Mouse (Mus musculus) CH12.LX (cell line): ENCODE measurements around the gene Prkag2. TPM values are rescaled to one million over a fixed set of nuclear protein-coding genes. Genes with fewer than 3 reads are reported as not detected.

ENCODE experiments used
- DNase-seq: peaks from one replicate; pipeline ENCODE4 v3.0.0-alpha.2; 2013; ENCODE audit errors: extremely low read depth
- H3K27ac ChIP-seq: 2 replicates; pipeline ENCODE4 v1.5.1; 2012; ENCODE audit warnings: low read depth, mild to moderate bottlenecking, control low read depth, moderate library complexity; ENCODE audit not compliant: insufficient read depth
- H3K27me3 ChIP-seq: replicated peaks from 2 replicates; pipeline ENCODE3; 2012; ENCODE audit warnings: inconsistent platforms
- H3K36me3 ChIP-seq, 2 experiments: replicated peaks in 1 of 2; 2 replicates each; pipeline versions ENCODE3 to v1.6.1; 2012; ENCODE audit warnings: inconsistent platforms in 1 of 2, low read length in 1 of 2, mild to moderate bottlenecking in 1 of 2, mixed read lengths in 1 of 2, moderate library complexity in 1 of 2; ENCODE audit not compliant: control insufficient read depth in 1 of 2, insufficient read depth in 1 of 2
- H3K4me1 ChIP-seq, 2 experiments: 2 replicates each; pipeline ENCODE4 v1.6.1; 2012; ENCODE audit warnings: inconsistent platforms in 1 of 2, moderate library complexity in 1 of 2; ENCODE audit not compliant: insufficient read depth in 2 of 2, control insufficient read depth in 1 of 2
- H3K4me2 ChIP-seq: 2 replicates; pipeline ENCODE4 v1.6.1; 2012; ENCODE audit warnings: low read depth, mild to moderate bottlenecking, control low read depth; ENCODE audit not compliant: poor library complexity, insufficient read depth, severe bottlenecking
- H3K4me3 ChIP-seq, 3 experiments: fragments of 150-350 bp in 1 of 3; sonication (generic) in 1 of 3; replicated peaks in 1 of 3; 2 replicates each; pipeline versions ENCODE3 to v1.5.1; 2011 to 2012; ENCODE audit warnings: low read depth in 2 of 3, low read length in 2 of 3, mild to moderate bottlenecking in 2 of 3, moderate library complexity in 2 of 3, control low read depth in 1 of 3, improper control_type of control experiment in 1 of 3, inconsistent platforms in 1 of 3, mixed read lengths in 1 of 3; ENCODE audit not compliant: poor library complexity in 1 of 3
- H3K79me2 ChIP-seq: replicated peaks from 2 replicates; pipeline ENCODE4 v1.6.1; 2012; ENCODE audit warnings: mild to moderate bottlenecking, moderate library complexity; ENCODE audit not compliant: control insufficient read depth, poor library complexity, insufficient read depth, severe bottlenecking; ENCODE audit errors: extremely low read depth
- H3K9ac ChIP-seq: 2 replicates; pipeline ENCODE4 v1.6.1; 2012; ENCODE audit warnings: low read depth, mild to moderate bottlenecking, control low read depth, moderate library complexity; ENCODE audit not compliant: insufficient read depth
- H3K9me3 ChIP-seq: replicated peaks from 2 replicates; pipeline ENCODE3; 2012; ENCODE audit warnings: low read length, inconsistent platforms, mixed read lengths
- CHD2 ChIP-seq: IDR thresholded peaks from 2 replicates; pipeline ENCODE4 v1.6.1; 2011; ENCODE audit warnings: low read length, improper control_type of control experiment
- CTCF ChIP-seq, 2 experiments: IDR thresholded peaks in 1 of 2; conservative IDR thresholded peaks in 1 of 2; 2 replicates each; pipeline ENCODE4 v1.5.1; 2011 to 2012; ENCODE audit warnings: low read depth in 2 of 2, low read length in 2 of 2, improper control_type of control experiment in 1 of 2, inconsistent platforms in 1 of 2, mild to moderate bottlenecking in 1 of 2, moderate library complexity in 1 of 2
- ELF1 ChIP-seq: IDR thresholded peaks from 2 replicates; pipeline ENCODE4 v1.6.1; 2014; ENCODE audit warnings: low read depth, mild to moderate bottlenecking, inconsistent platforms, low read length, improper control_type of control experiment
- EP300 ChIP-seq: IDR thresholded peaks from 2 replicates; pipeline ENCODE4 v1.6.1; 2011; ENCODE audit warnings: low read length, improper control_type of control experiment
- GABPA ChIP-seq: IDR thresholded peaks from 2 replicates; pipeline ENCODE4 v1.6.1; 2012; ENCODE audit warnings: low read depth, low read length, improper control_type of control experiment, inconsistent platforms; ENCODE audit not compliant: insufficient replicate concordance
- IRF4 ChIP-seq: IDR thresholded peaks from 2 replicates; pipeline ENCODE4 v1.6.1; 2014; ENCODE audit warnings: low read depth, mild to moderate bottlenecking, inconsistent platforms, low read length, improper control_type of control experiment
- KAT2A ChIP-seq: IDR thresholded peaks from 2 replicates; pipeline ENCODE4 v1.6.1; 2012; ENCODE audit warnings: low read length, improper control_type of control experiment, inconsistent platforms; ENCODE audit not compliant: insufficient replicate concordance
- MAFK ChIP-seq: IDR thresholded peaks from 2 replicates; pipeline ENCODE4 v1.6.1; 2011; ENCODE audit warnings: low read length, improper control_type of control experiment; ENCODE audit not compliant: insufficient replicate concordance
- MAX ChIP-seq: IDR thresholded peaks from 2 replicates; pipeline ENCODE4 v1.6.1; 2011; ENCODE audit warnings: low read length, improper control_type of control experiment
- MEF2A ChIP-seq: IDR thresholded peaks from 2 replicates; pipeline ENCODE4 v1.6.1; 2014; ENCODE audit warnings: low read depth, mild to moderate bottlenecking, inconsistent platforms, low read length, improper control_type of control experiment, borderline replicate concordance
- MXI1 ChIP-seq: IDR thresholded peaks from 2 replicates; pipeline ENCODE4 v1.6.1; 2011; ENCODE audit warnings: mild to moderate bottlenecking, low read depth, low read length, improper control_type of control experiment
- MYC ChIP-seq: IDR thresholded peaks from 2 replicates; pipeline ENCODE4 v1.6.1; 2011; ENCODE audit warnings: low read depth, mild to moderate bottlenecking, improper control_type of control experiment, low read length
- NELFE ChIP-seq: IDR thresholded peaks from 2 replicates; pipeline ENCODE4 v1.6.1; 2011; ENCODE audit warnings: low read depth, low read length, improper control_type of control experiment
- PAX5 ChIP-seq: IDR thresholded peaks from 2 replicates; pipeline ENCODE4 v1.6.1; 2012; ENCODE audit warnings: low read length, inconsistent platforms, mixed read lengths
- POLR2AphosphoS2 ChIP-seq: IDR thresholded peaks from 2 replicates; pipeline ENCODE4 v1.6.1; 2011; ENCODE audit warnings: low read depth, low read length, improper control_type of control experiment
- SIN3A ChIP-seq: IDR thresholded peaks from 2 replicates; pipeline ENCODE4 v1.6.1; 2012; ENCODE audit warnings: low read length, improper control_type of control experiment, inconsistent platforms
- SMC3 ChIP-seq: IDR thresholded peaks from 2 replicates; pipeline ENCODE4 v1.6.1; 2011; ENCODE audit warnings: low read depth, low read length, improper control_type of control experiment
- TCF12 ChIP-seq: IDR thresholded peaks from 2 replicates; pipeline ENCODE4 v1.6.1; 2014; ENCODE audit warnings: low read depth, mild to moderate bottlenecking, inconsistent platforms, low read length, improper control_type of control experiment
- ZKSCAN1 ChIP-seq: IDR thresholded peaks from 2 replicates; pipeline ENCODE4 v1.6.1; 2012; ENCODE audit warnings: low read depth, inconsistent platforms, low read length, improper control_type of control experiment, borderline replicate concordance
- ZMIZ1 ChIP-seq: IDR thresholded peaks from 2 replicates; pipeline ENCODE4 v1.6.1; 2012; ENCODE audit warnings: low read depth, mild to moderate bottlenecking, inconsistent platforms, low read length, improper control_type of control experiment
- ZNF384 ChIP-seq: IDR thresholded peaks from 2 replicates; pipeline ENCODE4 v1.6.1; 2012; ENCODE audit warnings: low read depth, low read length, improper control_type of control experiment, inconsistent platforms
- dilution Hi-C: fragments of 300-500 bp; cut with MboI; formaldehyde crosslinking; loops from 2 replicates; pipeline ENCODE4 v1.14.3; 2020; ENCODE audit warnings: low sequenced_read_pairs; ENCODE audit not compliant: extremely low pct_unique_long_range_greater_than_20kb, extremely low pct_ligation_motif_present
- in situ Hi-C: fragments of 300-500 bp; cut with MboI; formaldehyde crosslinking; loops from 3 replicates; pipeline ENCODE4 v1.14.3; 2019; ENCODE audit warnings: low sequenced_read_pairs, low pct_ligation_motif_present, low pct_unique_long_range_greater_than_20kb, mixed read lengths
- polyA plus RNA-seq: library from polyadenylated mRNA; unstranded; fragments of >175 nt; gene quantifications from 2 replicates; pipeline ENCODE4 v1.2.1, GENCODE M21; 2012; ENCODE audit warnings: low read depth; ENCODE audit not compliant: insufficient read length
- total RNA-seq, 2 experiments: library from RNA; depleted of rRNA; stranded (reverse); fragments of 300-350 nt in 1 of 2; fragments of >200 nt in 1 of 2; gene quantifications; 2 replicates each; pipeline ENCODE4 v1.2.3; 2012 to 2014

Prkag2 gene
- total and polyA plus RNA-seq, 3 experiments, result 4.6 to 21.2 (median 8.8) TPM

GRCm38 (mm10) chr5:25067122-25067521 is 33.3 kb downstream of the Prkag2 start:
- Histone ChIP-seq H3K4me1 (peaks cover 4 to 46% of the 10 kb centered on the region in 2 experiments), H3K9me3 (no peaks in the 10 kb centered on the region), H3K36me3 (no peaks in the 10 kb centered on the region), H3K27ac (no peak overlapping the region), H3K27me3 (no peaks in the 10 kb centered on the region), H3K4me2 (no peak overlapping the region), H3K4me3 (no peak overlapping the region), H3K79me2 (no peaks in the 10 kb centered on the region), H3K9ac (no peak overlapping the region)
- TF ChIP-seq SIN3A, result no peak
- TF ChIP-seq MAX, result no peak
- no peak for TF ChIP-seq PAX5
- TF ChIP-seq ZKSCAN1, result no peak
- no peak for TF ChIP-seq CTCF (conservative IDR thresholded peaks at IDR 0.05 in 1 of 2, IDR thresholded peaks at IDR 0.05 in 1 of 2; ENCODE audit: low read depth in 2 of 2, low read length in 2 of 2)
- no peak for TF ChIP-seq KAT2A
- no peak for TF ChIP-seq CHD2
- TF ChIP-seq MAFK, result no peak
- no peak for TF ChIP-seq ZMIZ1
- no peak for TF ChIP-seq MXI1
- no peak for TF ChIP-seq GABPA
- no peak for TF ChIP-seq IRF4
- no peak for TF ChIP-seq POLR2AphosphoS2
- no peak for TF ChIP-seq SMC3
- TF ChIP-seq MYC, result no peak
- TF ChIP-seq ZNF384, result no peak
- no peak for TF ChIP-seq EP300
- no peak for DNase-seq
- dilution Hi-C loops, result no loop called here
- in situ Hi-C loops, result no loop called here

- Histone ChIP-seq H3K9ac (no peak overlapping the region), H3K27ac (no peak overlapping the region), H3K36me3 (no peaks in the 10 kb centered on the region), H3K4me2 (no peak overlapping the region), H3K4me3 (no peak overlapping the region), H3K79me2 (no peaks in the 10 kb centered on the region), H3K9me3 (no peaks in the 10 kb centered on the region), H3K27me3 (no peaks in the 10 kb centered on the region), H3K4me1 (peaks cover 4 to 46% of the 10 kb centered on the region in 2 experiments)
- dilution Hi-C loops, result no loop called here
- TF ChIP-seq KAT2A (no peak), ZMIZ1 (no peak), TCF12 (no peak), NELFE (no peak), SMC3 (no peak), CHD2 (no peak), MEF2A (no peak), ELF1 (no peak), ZKSCAN1 (no peak)
- DNase-seq, result no peak
- in situ Hi-C loops, result no loop called here
Observed at GRCm38 (mm10) chr5:25064270-25065232, 35.9 kb downstream of the Prkag2 start.
